Mouse (Mus musculus): Measurements from ENCODE around the gene Tdrd9.

Tdrd9 gene

DNA sequence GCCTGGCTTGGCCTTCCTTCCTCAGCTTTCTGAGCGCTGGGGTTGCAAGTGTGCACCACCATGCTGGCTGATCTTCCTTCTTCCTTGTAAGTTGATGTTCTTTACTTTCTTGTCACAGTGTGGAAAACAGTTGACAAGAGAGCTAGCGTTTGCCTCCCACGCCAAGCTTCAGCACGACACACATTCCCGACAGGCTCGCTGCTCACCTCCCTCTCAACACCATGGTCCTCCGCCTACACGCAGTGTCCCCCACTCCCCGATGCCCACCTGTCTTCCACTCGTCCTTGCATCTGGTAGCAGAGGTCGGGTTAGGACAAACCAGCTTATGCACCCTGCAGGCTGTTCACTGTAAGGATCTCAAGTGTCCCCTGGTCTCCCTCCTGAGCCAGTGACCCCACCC, 133.5 kb downstream of the Tdrd9 start:
- 67% methylated on average over 11 of the region's 11 CpGs for WGBS

DNA sequence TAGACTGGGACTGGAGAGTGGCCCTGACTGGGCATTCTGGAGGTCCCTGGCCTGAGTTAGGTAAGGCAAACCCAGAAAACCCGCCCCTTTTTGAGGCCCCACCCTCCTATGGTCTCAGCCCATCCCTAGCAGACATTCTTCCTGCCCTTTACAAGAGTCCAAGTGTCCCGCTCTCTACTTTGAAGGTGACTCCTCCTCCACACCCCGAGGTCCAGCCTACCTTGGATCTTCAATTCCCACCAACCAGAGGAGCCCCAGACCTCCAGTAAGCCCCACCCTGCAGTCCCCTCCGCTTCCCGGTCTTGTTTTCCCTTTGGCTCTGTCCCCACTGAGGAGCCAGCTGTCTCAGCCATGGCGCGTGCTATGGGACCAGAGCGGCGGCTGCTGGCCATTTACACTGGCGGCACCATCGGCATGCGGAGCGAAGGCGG, 135.2 kb downstream of the Tdrd9 start, which contains the start of gene Aspg:
TSS of gene Aspg (plus strand) at position 139 of the 431 bp plus-strand sequence.
- 14% methylated on average over 14 of the region's 14 CpGs for WGBS

DNA sequence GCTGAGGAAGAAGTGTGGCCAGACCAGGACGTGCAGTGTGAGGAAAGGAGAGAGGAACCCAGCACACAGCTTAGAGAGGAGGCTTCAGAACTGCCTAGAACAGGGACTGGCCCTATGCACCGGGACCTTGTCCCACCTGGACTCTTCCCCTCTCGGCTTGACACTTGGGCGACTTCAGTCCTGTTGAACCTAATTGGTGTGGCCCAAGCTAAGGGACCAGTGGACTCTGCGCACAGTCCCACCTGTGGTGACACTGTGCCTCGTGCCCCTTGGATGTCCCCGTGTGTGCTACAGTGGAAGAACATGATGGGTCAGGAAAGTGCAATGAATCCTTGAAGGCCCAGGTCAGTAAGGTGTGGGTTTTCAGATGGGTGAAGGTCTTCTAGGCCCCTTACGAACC, 136.3 kb downstream of the Tdrd9 start:
- 94% methylated on average over 8 of the region's 8 CpGs for WGBS

DNA sequence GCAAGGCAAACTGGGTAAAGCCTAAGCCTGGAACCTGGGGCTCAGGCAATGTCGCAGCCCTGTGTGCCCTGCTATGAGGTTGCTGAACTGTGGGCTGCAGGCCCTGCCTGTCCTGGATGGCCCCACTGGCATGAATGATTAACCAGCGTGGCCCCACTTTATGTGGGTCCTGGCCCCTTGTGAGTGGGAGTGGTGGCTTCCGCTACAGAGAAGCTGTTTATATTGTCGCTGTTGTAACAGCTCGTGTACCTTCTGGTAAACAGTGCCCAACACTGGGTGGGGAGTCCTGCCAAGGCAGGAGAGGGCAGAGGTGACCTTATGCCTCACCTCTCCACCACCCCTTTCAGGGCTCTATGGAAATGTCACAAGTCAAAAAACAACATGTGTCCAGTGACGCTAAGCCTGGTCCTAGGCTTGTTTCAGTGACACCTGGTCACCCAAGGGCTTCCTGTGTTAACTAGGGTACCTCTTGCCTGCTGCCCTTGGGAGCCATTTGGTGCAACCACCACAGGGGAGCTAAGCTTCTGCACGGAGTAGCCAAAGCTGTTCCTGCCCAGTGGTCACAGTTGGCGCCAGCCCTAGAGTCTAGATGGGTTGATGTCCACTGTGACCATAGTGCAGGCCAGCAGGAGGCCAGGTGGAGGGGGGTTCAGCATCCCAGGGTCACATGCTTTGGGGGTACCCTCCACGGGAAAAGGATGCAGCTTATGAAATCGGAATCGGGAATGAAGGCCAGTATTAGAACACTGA, 137.5 kb downstream of the Tdrd9 start:
- WGBS = 91% methylated on average over 11 of the region's 11 CpGs

DNA sequence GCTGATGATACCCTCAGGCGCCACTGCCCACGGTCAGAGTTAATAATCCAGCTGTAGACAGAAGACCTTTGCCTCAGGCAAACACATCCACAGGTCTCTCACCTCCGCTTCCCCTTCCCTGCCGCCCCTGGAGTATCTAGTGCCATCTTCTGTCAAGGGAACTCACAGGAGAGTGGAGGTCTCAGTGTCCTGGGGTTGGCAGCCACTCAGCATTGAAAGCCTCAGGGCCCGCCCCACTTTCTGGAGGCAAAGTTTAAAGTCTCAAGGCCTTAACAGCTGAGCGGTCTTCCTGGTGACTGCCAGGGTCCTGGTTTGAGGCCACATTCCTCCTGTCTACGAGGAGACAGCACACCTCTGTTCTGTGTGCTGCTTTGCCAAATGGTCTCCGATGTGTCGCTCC, 138.3 kb downstream of the Tdrd9 start:
- 90% methylated on average over 9 of the region's 9 CpGs for WGBS

DNA sequence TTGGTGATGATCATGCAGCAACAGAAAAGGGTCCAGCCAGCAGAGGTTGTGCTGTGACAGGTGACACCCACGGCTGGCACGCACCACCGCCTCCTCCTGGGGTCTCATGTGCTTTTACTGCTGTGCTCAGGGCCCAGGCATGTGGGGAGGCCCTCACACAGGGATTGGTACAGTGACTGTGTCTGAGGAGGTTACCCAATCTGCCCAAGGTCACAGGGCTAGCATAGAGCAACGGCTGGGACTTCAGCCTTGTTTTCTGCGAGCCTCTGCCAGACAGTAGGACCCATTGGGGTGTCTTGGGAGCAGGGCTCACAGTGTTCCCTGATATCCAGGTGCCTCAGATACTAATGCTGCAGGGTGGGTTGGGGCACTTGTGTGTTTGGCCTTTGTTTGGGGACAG, 140.0 kb downstream of the Tdrd9 start:
- 93% methylated on average over 5 of the region's 5 CpGs for WGBS

DNA sequence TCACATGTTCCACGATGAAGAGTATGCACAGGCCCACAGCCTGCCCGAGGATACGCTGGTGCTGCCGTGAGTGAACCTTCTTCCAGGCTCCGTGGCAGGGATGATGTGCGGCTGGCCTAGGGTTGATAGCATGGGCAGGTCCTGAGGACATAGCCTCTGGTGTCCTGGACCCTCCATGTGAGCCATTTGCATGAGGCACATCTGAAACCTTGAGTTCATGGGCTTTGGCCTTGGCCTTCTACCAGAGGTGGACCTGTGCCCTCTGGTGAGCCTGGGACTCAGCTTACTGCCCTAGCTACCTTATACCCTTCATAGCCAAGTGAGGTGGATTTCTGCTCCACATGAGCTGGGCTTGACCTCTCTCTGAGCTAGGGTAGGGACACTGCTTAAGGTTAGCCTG, 140.9 kb downstream of the Tdrd9 start:
- WGBS = 94% methylated on average over 6 of the region's 6 CpGs

DNA sequence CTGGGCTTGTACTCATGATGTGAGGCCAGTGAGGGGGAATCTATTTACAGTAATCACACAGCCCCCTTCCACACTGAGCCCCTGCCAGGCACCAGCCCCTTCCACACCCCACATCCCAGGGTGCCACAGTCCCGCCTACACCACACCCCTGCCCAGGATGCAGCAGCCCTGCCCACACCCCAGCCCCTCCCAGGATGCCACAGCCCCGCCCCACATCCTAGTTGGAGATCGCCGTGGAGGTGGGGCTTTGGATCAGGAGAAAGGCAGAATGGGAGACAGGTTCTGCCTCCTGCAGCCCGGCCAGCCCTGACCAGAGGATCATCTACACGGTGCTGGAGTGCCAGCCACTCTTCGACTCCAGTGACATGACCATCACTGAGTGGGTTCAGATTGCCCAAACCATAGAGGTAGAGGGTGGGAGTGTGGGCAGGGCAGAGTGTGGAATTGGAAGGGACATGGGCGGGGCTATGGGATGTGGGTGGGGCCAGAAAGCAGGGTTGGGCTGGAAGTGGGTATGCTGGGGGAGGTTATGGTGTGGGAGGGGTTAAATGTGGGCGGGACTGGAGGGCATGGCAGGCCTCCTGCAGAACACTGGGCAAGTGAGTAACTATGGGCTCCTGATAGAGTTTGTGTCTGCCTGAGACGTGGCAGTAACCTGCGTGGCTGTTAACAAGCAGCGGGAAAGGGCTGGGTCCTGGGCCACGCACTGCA, 141.5 kb downstream of the Tdrd9 start:
- WGBS = 39% methylated on average over 13 of the region's 13 CpGs

DNA sequence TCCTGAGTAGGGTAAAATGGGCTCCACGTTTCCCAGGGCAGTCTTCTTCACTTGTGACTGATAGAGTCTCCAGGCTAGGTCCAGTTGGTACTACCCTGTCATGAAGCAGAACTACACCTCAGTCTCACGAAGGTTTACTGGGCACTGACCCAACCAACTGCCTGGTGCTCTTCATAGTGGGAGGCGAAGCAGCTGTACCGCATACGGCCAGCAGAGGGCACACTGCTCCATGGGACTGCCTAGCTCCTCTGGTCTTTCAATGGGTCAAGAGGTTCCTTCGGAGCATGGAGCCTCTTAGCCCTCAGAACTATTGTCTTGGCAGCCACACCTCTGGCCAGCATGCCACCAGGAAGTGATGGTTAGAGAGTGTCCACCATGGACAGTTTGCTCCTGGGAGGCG, 142.4 kb downstream of the Tdrd9 start:
- 18% methylated on average over 7 of the region's 7 CpGs for WGBS

DNA sequence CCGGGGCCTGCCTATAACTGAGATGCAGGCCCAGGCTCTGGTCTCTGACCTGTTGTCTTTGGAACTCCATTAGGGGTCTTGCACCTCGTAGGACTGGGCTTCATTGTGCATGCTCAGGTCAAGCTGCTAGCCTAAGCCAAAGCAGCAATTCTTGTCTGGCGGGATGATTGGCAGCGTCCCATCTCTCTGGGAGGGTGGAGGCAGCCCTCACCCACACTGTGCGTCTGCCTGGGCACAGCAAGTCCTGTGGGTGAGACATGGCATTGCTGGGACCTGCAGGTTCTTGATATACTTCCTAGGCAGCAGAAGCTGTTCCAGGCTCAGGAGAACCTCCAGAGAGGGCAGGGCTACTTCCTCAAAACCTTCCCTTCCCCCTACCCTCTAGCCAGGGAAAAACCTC, 145.6 kb downstream of the Tdrd9 start:
- WGBS = 60% methylated on average over 5 of the region's 5 CpGs

DNA sequence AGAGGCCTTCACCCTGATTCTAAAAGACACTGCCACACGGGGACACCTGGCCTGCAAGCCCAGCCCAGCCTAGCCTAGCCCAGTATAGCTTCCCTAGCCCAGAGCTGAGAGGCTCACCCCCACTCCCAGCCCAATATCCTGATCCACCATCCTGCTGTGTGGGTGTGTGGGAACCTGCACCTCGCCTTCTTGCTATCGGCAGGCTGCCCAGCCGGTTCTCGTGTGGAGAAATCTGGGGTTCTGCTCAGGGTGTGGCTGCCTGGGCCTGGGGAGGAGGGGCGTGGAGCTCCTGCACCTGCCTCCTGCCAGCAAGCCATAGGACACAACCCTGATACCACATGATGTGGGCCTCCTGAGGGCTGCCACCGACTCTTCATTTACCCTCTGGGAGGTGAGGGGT, 146.3 kb downstream of the Tdrd9 start:
- 52% methylated on average over 7 of the region's 7 CpGs for whole genome bisulfite sequencing

All from cerebral cortex, adult 2 months (tissue).